Mouse (Mus musculus): ENCODE data around the gene Bicc1.

GRCm38 (mm10) chr10:71197036-71197785, 37.7 kb upstream of the Bicc1 start:
- TF ChIP-seq CTCF (IDR thresholded peaks at IDR 0.05; ENCODE audit: control insufficient read depth, insufficient read depth, insufficient replicate concordance, low read depth, low read length) (no peak), POLR2A (IDR thresholded peaks at IDR 0.05; ENCODE audit: control insufficient read depth, low read depth, low read length) (no peak)
